Mouse (Mus musculus) liver (tissue): ENCODE data around the gene Dusp16.
A peak's percentile ranks its signal among the peaks of the same experiment; 100 is the strongest.

Experiments
- DNase-seq: peaks from one replicate; pipeline ENCODE4 v3.0.0-alpha.2; 2020; ENCODE audit warnings: mixed read lengths

Gene Dusp16

GRCm38 (mm10) chr6:134732813-134733212, 59.6 kb downstream of the Dusp16 start:
- no peak for DNase-seq

DNA sequence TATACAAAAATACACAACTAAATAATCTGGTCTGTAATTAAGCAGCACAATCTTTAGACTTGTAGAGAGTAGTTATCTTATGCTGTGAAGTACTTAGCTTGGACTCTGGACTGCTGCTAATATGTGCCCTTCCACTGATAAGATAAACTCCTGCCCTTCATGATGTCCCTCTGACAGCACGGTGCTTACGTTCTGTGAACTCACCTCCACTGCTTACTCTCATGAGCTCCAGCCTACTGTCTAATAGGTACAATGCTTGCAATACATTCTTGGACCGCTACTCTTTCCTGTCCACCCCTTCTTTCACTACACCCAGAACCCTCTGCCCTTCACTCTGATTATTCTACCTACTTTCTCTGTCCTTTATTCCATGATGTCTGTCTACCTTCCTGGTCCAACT, 61.4 kb downstream of the Dusp16 start:
- DNase-seq = no peak

DNA sequence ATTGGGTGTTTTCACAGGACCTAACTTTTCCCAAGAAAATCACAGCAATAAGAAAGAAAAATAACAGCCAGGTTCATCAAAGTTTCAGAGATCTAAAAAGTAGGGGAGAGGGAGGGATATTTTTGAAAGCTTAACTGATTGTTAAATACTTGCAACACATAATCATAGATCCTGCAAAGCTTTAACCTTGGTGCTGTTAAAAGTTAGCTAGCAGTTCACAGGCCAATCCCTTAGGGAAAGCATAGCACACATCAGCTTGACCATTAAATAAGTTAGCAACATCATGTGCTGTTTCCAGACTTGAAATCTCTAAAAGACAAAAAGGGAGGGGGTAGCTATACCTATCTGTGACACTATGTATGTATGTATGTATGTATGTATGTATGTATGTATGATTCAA, 67.0 kb downstream of the Dusp16 start:
- DNase-seq = no peak

GRCm38 (mm10) chr6:134723833-134724553, 68.4 kb downstream of the Dusp16 start:
- DNase-seq = no peak

- DNase-seq = no peak
Measured at GRCm38 (mm10) chr6:134723326-134723725, 69.1 kb downstream of the Dusp16 start.

DNA sequence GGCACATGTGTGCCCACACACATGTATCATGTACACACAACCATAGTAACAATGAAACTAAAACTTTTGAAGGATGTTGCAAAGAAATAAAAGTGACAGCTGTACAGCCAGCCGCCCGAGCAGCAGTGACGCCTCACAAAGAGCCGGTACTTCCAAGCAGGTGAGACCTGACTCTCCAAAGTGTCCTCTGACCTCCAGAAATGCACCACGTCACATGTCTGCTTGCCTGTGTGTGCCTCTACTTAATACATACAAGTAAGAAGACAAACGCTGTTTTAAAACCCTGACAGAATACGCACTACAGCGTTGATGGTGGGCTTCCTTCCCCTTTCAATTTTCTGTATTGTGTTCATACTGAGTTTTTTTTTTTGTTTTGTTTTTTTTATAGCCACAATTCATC, 69.5 kb downstream of the Dusp16 start:
- DNase-seq = no peak

DNA sequence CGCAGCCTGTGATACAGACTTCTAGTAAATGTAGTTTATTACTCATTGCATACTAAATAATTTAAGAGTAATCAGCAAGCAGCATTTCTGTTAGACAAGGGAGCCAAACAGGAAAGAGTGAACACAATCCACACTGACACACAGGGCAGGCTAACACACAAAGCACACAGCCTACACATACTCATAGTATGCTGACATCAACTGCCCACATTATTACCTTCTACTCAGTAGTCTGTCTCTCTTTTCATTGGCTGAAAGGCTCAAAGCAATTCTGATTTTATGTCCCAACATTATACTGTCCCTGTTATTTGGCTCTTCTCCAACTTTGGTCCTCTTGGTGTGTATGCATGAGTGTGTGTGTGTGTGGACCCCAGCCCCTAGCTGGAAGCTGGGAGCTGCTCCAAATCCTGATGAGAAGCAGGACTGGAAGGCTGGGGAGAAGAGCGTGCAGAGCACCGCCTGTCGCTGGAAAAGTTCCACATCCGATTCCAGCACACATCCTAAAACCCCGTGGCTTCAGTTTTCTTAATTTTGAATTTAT, 70.6 kb downstream of the Dusp16 start:
- DNase-seq = no peak

- DNase-seq = no peak
Measured at GRCm38 (mm10) chr6:134720150-134720549, 72.3 kb downstream of the Dusp16 start.

DNA sequence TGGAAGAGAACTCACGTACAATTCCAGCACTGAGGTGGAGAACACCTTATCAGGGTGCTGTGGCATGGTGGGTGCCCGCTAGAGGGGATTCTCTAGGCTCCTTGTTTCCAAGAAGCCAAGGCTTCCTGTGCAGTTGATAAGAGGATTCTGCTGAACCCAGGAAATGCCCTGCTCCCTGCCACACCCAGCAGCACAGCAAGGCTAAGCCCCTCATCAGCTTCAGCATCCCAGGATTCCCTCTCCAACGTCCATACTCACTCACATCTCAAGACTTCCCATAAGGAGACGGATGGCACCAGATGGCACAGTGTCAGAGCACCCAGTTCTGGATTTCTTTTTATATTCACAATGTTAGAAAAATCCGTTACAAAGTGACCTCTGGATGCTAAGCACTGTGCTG, 73.3 kb downstream of the Dusp16 start:
- DNase-seq = no peak

DNA sequence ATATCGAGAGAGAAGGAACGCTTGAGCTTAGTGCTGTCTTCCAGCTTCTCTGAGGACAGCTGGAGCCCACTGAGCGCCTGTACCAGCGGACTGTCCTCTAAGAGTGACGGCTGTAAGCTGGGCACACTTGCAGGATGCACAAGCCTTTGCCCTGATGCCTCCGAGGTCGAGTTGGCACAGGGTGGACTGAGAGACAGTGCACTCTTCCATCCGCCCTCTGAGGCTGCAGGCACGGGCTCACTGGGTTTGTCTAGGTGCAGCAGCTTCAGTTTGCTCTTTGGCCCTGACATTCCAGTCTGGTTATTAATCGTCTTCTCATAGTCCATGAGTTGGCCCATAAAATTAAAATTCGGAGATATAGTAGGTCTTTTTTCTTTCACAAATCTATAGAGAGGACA, 73.8 kb downstream of the Dusp16 start:
- no peak for DNase-seq

DNA sequence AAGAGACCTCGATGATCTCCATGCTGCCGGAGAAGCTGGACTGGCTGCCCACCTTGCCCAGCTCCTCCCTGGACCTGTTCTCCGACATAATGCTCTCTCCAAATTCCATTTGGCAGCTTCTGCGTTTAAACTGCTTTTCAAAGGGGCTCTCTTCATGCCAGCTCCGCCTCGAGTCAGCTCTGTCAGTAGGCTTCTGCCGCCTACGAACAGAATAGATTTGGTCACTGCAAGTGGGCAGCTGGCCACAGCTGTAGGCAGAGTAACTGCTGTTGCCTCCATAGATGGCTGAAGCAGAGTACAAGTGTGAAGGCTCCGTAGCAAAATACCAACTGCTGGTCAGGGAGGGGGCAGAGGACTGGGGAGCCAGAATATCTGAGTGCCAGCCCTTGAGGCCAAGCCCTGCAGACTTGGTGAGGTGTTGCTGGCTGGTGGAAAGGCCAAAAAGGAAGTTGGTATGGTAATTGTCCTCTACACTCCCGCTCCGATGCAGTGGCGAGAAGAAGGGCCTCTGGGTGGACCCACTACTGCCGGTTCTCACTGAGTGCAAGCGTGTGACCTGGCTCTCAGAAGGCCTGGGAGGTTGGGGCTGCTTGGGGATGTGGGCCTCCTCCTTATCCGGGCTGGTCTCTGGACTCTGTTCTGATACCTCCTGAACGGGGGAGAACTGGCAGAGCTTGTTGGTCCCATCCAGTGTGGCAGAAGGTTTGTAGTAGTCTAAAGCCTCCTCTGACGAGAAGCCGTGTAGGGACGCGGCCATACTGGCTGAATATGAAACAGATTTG, 74.3 kb downstream of the Dusp16 start:
- no peak for DNase-seq

GRCm38 (mm10) chr6:134716168-134716587, 76.2 kb downstream of the Dusp16 start:
- no peak for DNase-seq

GRCm38 (mm10) chr6:134713897-134714296, 78.5 kb downstream of the Dusp16 start:
- no peak for DNase-seq

DNA sequence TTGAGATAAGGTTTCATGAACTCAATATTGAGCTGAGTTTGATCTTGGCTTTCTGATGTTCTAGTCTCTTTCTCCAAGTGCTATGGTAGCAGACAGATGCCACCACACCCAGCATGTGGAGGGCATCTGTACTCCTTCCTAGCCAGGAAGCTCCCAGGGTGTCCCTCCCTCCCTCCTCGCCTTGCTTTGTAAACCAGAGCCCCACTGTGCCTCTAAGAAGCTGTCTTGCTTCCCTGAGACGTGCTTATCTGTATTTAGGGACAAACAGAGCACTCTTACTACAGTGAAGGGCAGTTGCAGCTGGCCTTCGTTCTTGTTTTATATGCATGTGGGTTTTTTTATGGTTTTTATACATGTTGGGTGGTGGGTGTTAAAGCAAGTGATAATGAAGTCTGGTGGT, 79.1 kb downstream of the Dusp16 start:
- DNase-seq = no peak

DNA sequence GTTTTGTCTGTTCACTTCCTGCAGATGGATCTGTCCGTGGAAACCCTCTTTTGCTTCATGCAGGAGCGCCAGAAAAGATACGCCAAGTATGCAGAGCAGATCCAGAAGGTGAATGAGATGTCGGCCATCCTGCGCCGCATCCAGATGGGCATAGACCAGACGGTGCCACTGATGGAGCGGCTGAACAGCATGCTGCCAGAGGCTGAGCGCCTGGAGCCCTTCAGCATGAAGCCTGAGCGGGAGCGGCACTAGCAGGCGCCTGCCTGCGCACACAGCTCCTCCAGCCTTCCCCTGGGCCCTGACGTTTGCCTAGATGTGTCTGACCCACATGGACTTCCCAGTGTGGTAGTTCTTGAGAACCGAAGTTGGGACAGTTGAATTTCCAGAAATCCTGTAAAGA, 82.4 kb downstream of the Dusp16 start:
- DNase-seq = no peak

DNA sequence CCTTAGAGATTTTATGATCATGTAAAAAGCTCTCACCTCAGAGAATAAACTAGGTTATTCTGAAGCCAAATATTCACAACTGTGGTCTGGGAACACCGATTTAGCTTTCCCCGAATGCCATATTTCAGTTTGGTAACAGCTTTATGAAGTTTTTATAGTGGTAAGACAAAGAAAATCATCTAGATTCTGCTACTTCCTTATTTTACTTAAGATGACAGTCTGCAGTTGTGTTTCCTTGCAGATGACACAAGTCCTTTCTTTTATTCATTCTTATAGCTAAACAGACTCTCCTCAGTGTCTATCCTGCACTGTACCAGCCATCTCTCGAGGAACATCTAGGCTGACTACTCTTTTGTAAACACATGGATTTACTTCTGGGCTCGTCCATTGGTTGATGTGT, 86.0 kb downstream of the Dusp16 start:
- DNase-seq = no peak

- no peak for DNase-seq
Measured at GRCm38 (mm10) chr6:134703053-134703690, 89.3 kb downstream of the Dusp16 start.

- DNase-seq = no peak
Measured at GRCm38 (mm10) chr6:134702184-134702583, 90.2 kb downstream of the Dusp16 start.

DNA sequence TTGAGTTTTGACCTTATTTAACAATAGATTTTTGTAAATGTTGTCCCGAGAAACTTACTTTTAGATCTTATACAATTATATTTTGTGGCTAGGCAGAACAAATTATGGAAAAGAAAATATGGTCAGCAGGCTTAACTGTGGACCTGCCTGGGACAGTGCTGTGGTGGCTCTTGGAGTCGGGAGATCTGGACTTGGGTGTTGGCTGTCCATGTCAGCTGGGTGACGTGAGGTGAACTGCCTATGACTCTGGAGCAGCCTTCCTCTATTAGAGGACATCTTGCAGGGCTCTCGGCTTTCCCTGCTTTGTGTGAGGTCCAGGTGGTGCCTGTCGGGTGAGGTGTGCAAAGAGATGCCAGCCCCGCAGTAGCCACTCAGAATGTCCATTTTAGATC, 91.2 kb downstream of the Dusp16 start:
- no peak for DNase-seq

DNA sequence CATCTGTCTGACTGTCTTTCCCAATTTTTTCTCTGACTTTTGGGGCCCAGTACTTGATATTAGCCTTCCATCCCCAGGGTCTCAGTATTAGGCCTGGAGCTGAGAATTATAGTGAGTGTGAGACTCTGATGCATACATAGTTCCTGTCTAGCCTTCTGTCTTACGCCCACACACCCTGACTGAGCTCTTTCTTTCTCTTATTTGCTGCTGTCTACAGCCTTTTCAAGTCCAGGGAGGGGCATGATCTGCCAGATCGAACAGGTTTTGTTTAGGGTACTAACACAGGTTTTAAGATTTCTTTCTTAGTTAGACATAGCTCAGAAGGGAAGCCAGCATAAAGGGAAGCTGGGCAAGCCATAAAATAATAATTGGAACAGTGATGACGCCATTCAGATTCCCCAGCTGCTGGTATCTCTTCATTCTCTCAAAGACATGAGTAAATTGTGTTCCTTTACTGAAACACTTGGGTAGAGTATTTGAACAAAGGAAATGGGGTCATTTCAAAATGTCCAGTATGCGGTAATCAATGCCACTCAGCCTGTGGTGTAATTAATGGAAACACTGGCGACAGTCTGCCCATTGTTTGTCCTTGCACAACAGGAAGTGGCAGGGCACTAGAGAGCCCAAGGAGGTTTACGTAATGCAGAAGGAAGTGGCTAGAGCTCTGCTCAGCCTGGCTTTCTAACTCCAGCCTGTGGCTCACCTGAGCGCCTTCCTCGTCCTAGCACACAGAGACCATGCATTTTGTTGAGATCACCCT, 91.8 kb downstream of the Dusp16 start:
- DNase-seq = peak; percentile 26

- DNase-seq = no peak
Measured at GRCm38 (mm10) chr6:134698243-134698642, 94.2 kb downstream of the Dusp16 start.

GRCm38 (mm10) chr6:134696554-134696953, 95.9 kb downstream of the Dusp16 start:
- no peak for DNase-seq

DNA sequence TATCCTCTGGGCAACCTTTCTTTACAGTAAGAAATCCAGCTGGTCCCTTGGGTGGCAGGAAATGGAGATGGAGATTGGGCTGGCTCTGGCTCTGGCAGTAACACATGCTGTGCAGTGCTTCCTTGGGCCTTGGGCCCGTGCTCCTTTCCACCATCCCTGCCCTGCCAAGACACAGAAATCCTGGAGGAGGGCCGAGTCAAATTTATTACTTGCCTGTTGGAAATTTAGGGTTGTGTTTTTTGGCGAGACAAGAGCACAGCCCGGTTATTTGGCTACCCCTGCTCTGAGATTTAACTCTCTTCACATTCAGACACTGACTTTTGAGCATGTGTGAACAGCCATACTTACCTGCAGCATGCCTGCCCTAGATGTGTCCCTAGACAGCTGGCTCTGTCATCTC, 96.3 kb downstream of the Dusp16 start:
- no peak for DNase-seq
